Mouse (Mus musculus) erythroblast, adult 5-6 weeks (primary cell): ENCODE results near the gene Rnf20. TPM values are rescaled to one million over a fixed set of nuclear protein-coding genes. Genes with fewer than 3 reads are reported as not detected.
"Not testable (repeated sequence)": the region's sequence is repeated elsewhere in the genome, so short reads cannot be mapped to it uniquely, and the experiment has no call there.

Experiments used
- ATAC-seq: replicated peaks from 2 replicates; pipeline ENCODE4 v1.8.0; 2016; ENCODE audit warnings: moderate number of reproducible peaks, mild to moderate bottlenecking, moderate TSS enrichment, inconsistent platforms; ENCODE audit not compliant: poor library complexity, low FRiP score, severe bottlenecking
- total RNA-seq, 2 experiments: library from RNA; stranded (forward) in 1 of 2; stranded (reverse) in 1 of 2; fragments of 150-400 nt in 1 of 2; fragments of 200-764, 138-1000 nt in 1 of 2; gene quantifications; 2 replicates each; pipeline versions ENCODE4 v1.2.3 to v1.2.4; 2015 to 2017; ENCODE audit warnings: low replicate concordance in 2 of 2

Rnf20 gene
- total RNA-seq (2015; ENCODE audit: low replicate concordance): 34.1 and 45.2 TPM in 2 replicates
- total RNA-seq (2017; ENCODE audit: low replicate concordance): 119 and 155 TPM in 2 replicates

DNA sequence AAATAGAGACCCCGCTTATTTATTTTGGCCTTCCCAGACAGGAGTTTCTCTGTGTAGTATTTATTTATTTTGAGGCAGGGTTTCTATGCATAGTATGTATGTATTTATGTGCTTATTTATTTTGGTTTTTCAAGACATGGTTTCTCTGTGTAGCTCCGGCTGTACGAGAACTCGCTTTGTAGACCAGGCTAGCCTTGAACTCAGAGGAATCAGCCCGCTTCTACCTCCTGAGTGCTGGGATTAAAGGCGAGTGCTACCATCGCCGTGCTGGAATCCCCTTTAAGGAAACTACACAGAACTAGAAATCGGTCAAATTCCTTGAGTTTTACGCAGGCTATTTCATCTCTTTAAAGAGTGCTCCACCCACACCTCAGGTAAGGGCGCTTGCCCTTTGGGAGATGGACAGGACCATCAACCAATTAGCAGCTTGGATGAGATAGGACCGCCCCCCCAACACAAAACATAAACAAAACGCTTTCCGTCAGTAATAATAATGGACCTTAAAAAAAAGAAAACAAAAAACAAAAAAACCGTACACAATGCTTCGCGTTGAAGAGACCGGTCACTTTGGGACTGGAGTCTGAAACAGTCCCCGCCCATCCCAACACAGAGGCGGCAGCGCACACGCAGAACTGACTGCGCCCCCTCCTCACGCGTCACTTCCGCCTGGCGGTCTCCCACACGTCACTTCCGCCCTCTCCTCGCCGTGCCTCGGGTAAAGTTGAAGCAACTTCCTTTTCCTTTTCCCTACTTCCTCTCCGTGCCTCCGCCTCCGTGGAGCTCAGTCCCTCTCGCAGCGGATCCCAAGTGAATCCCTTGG, at the start of gene Rnf20:
TSS of gene Rnf20 (plus strand) at position 688 of the 820 bp plus-strand sequence.
- peak; percentile 96 for ATAC-seq

DNA sequence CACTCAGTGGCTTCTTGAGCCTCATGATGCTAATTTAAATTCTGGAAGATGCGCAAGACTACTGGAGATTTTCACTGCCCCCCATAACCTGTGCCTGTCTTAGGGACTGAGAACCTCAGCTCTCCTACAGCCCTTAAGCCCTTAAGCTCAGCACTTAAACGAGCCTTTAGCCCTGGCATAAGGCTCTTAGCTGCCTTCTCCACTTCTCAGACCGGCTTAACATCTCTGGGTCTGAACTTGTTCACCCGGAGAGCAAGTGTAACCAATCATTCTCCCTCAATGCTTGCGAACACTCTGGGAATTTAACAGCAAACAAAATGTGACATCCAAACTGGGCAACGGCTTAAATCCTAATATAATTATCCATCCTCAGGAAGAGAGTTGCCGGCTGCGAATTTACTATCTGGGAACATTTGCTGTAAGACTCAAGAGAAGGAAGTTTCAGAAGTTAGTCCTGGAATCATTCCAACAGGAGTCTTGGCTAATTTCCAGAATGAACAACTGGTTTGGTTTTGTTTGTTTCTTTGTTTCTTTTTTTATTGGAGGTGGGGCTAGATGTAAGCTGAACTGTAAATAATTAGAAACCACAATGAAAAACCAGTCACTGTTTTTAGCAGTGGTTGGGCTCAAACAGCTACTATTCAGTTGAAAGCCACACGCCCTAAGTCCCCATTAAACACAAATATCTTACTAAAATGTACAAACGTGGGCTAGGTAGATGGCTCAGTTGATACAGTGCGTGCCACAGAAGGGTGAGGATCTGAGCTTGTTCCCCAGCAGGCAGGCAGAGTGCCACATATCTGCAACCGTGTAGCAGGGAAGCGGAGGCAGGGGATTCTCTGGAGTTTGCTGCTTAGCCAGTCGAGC, 47.6 kb upstream of the Rnf20 start:
- ATAC-seq: no peak

DNA sequence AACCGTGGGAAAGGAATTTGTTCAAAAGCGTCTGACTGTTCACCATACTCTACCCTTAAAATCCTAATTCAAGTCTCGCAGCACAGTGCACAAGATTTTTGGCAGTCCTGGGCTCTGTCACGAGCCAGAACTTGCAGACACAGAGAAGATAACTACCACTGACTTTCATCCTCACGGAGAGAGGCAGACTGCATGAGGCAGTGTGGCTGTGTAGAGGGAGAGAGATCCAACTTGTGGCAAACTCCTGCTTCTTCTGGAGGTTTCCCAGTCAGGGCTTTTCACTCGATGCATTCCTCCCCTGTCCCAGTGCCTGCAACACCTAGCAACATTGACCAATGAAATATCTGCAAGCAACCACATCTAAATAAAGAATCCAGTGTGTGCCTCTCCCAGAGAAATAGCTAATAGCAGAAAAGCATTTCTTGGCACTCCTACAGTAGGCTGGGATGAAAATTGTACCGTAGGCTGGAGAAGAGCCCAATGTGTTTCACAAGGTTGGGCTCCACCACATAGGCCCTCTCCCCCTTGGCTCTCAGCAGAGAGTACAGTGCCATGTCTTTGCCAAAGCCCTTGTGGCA, 46.2 kb upstream of the Rnf20 start:
- ATAC-seq: no peak

DNA sequence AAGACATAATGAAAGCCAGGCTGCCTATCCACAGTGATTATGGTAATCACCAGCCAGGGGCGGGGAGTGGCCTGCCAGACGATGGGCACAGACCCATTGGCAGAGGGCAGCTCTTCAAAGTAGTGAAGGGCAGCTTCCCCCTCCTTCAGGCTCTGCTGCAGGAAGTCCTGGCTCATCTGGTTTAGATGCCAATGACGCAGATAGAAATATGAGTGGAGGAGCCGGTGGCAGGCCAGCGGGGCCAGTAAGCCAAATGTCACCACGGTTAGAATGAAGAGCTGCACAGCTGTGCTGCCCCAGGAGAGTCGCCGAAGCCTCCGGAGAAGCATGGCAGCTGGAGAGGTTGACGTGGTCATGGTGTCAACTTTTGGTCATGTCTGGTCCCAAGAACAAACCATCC, 45.0 kb upstream of the Rnf20 start:
- ATAC-seq: no peak

DNA sequence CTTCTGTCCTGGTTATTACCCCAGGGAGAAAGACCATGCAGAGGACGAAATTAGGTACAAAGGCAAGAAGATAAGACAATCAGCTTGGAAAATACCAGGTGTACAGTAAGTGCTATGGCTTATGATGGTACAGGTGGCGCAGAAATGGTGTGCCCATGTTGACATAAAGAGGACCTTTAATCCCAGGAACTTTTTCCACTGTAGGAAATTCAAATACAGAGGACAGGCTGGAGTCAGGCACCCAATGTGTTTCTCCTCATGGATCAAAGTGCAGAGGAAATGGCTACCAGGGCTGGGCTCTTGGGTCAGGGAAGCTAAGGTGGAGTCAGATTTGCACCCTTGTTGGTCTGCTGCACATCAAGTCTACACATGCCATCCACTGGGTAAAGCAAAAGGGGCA, 41.7 kb upstream of the Rnf20 start:
- no peak for ATAC-seq

DNA sequence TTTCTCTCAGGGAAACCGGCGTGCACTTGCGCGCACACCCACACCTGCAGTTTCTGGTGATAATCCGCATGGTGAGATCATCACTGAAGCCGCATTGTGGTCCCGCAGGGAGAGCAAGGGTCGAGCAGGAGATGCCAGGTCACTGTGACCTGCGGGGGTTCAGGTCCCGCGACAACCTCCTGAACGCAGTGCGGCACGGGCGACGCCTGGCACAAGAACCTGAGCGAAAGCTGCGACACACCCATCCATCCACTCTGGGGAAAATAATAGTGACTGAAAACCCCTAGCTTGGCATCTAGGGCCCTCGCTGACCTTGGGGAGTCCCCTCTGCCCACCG, 35.0 kb upstream of the Rnf20 start:
- peak; percentile 46; the same call in 1 of the 2 replicates for ATAC-seq

DNA sequence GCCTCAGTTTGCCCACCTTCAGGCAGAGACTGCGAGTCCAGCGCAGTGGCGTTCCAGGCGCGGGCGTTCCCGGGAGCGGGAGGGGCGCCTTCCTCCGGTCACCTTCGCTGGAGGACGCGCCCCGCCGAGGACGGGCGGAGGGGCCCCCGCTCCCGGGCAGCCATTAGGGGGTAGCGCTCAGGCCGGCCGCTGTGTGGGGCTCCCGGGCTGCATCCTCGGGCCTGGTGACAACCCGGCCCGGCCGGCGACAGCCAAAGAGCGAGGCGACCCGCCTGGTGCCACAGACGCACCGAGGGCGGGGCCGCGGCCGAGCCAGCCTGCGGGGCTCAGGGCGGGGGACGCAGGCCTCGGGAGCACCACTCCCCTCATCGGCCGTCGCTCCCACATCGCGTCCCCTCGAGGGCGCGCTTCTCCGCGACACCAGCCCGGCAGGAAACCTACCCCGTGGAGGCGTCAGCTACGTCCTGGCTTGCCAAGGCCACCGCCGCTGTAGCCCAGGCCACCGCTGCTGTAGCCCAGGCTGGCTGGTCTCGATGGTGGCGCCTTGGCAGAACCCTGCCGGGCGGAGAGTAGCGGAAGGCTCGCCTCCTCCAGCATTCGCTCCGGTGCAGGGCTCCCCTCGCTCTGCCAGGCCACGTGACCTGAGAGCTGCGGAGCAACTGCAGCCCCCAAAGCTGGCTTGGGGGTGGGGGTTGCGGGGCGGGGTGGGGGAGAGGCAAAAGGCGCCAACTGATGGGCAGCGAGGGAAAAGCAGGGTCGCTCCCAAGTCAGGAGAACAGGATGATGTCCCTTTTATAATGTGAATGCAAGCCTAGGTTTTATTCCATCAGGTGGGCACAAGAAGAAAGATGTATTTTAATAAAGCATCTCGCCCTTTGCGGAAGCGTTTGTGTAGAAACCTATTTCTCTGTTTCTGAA, 34.4 kb upstream of the Rnf20 start, which contains the start of gene Tmem246:
TSS of gene Tmem246 (minus strand) at position 694 of the 918 bp plus-strand sequence.
- ATAC-seq: peak; percentile 64

DNA sequence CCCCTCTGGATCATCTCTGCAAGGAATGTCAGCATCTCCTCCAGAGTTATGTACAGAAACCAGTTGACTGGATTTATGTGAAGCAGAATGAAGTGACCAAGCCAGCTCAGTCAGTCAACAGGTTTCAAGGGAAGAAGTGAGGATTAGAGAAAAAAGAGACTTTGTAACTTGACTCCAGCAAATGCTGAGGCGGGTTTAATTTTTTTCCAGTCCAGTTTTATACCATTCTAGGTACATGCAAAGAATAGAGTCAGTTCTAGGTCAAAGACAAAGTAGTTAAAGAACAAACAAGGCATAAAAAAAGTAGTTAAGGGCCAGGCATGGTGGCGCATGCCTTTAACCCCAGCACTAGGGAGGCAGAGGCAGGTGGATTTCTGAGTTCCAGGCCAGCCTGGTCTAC, 28.6 kb upstream of the Rnf20 start:
- ATAC-seq: no peak

DNA sequence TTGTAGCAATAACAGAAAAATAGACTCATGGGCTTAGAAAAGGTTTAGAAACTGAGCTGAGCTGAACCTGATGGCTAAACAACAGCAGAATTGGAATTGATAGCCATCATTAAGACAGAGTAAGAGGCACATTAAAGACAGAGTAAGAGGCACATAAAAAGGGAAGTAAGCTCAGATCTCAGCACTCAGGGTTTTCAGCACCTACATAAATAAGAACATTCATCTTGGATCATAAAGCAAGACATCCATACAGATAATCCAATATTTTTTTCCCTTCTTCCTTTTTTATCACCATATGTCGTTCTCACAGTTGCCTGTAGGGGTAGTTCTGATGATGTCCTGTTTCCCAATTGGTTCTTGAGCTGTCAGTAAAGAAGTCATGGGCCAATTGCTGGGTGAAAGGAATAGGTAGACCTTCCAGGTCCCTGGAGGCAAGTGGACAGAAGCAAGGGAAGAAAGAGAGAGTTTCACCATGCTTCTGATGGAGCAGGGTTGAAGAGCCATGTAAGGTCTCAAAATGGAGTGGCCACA, 27.7 kb upstream of the Rnf20 start:
- ATAC-seq: no peak

DNA sequence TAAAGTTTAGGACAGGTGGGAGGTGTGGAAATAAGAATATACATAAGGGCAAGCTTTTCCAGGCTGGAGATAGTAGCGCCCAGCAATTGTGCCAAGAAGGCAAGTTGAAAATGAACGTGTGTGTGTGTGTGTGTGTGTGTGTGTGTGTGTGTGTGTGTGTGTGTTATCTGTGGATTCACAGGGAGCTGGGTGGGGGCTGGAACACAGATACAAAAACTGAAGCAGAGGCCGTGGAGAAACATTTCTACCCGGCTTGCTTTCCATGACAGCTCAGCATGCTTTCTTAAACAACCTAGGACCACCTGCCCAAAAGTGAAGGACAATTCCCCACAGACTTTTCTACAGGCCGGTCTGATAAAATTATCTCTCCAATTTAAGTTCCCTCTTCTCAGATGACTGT, 27.2 kb upstream of the Rnf20 start:
- ATAC-seq: no peak

DNA sequence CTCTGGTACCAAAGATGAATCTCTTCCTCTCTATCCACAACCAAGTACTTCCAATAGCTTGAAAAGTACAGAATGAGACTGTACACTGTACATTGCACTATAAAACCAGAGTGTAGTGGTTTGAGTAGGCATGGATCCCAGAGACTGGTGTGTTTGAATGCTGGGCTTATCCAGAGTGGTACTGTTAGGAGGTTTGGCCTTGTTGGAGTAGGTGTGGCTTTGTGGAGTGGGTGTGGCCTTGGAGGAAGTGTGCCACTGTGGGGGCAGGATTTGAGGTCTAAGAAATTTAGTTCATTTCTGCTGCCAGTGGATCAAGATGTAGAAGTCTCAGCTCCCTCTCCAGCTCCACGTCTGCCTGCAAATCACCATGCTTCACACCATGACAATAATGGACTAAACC, 26.3 kb upstream of the Rnf20 start:
- ATAC-seq: no peak

DNA sequence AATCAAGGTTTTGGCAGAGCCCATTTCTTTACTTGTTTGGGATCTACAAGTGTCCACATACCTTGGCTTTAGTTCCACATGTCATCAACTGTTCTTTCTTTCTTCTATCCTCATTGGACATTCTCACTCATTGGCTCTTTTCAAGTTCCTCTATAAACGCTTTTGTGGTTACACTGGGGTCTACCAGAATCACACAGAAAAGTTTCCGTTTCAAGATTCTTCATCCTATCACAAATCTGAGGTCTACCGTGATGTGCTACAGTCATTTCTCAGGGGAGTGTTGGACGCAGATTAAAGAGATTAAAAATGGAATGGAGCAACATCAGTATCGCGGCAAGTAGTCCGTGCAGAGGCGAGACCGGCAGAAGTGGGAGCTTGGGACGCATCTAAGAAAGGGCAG, 14.9 kb upstream of the Rnf20 start:
- no peak for ATAC-seq

DNA sequence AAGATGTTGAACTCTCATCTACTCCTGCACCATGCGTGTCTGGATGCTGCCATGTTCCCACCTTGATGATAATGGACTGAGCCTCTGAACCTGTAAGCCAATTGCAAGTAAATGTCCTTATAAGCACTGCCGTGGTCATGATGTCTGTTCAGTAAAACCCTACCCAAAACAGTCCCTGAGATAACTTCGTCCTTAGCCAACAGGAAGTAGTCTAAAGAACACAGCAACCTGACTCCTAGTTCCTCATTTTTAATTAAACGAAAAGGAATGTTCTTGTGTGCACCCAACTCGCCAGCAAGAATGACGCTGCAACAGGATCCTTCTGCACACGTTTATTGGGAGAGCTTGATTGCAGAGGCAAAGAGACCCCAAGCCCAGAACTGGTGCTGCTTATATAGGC, 11.9 kb upstream of the Rnf20 start:
- not testable (repeated sequence) for ATAC-seq

DNA sequence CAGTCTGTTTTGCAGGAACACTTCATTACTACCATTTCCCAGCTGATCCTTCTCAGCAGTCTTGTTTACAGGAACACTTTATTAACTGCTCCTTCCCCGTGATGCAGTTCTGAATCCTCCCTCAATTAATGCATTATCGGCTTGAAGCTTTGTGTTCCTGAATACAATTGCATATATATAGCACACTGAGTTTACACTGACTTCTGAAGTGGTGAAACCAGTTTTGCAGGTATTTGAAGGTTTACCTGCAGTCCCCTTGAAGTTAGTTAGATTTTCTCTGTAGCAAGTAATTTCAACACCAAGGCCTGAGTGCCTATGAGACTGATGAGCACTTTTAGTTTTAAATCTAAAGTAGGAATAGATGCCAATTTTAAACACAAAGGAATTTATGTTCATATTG, 9.5 kb upstream of the Rnf20 start:
- ATAC-seq: no peak

DNA sequence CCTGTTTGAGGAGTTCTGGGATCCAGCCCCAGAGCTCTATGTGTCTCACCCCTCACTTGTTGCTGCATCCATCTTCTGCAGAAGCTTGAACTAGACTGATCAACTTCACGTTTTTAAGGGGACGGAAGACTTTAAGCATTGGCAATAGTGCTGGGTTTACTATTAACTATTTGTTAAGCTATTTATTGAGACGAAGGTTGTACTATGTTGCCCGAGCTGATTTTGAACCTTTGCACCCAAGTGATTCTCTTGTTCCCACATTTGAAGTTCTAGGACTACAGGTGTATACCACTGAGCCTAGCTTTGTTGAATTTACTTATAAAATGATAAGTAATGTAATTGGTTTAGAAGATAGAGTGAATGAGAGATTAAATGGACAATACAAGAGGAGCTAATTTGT, 7.9 kb upstream of the Rnf20 start:
- ATAC-seq: no peak

DNA sequence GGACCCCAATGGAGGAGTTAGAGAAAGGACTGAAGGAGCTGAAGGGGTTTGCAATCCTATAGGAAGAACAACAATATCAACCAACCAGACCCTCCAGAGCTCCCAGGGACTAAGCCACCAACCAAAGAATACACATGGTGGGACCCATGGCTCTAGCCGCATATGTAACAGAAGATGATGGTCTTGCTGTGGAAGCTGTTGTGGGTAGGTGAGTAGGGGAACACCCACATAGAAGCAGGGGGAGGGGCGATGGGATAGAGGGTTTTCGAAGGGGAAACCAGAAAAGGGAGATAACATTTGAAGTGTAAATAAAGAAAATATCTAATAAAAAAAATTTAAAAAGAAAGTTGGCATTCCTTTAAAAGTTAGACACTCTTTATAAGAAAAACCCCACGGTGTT, 6.8 kb upstream of the Rnf20 start:
- not testable (repeated sequence) for ATAC-seq

DNA sequence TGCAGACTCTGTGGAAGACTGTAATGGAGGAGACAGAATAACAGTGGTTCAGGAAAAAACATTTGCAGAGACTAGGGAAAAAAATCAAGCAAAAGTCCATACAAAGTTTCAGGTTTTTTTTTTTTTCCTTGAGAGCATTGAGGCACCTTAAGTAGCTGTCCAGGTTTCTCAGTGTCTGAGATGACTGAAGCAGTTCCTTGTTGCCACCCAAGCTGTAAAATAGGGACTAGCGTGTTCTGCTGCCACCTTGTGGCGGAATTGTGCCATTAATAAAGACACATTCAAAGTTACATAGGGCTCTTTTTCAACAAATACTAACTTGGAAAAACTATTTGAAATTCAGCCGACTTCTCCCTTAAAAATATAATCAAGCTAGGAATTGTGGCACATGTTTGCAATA, 4.8 kb upstream of the Rnf20 start:
- 0 out of 2 replicates have a peak, but pooled peaks have one; percentile 46 for ATAC-seq

DNA sequence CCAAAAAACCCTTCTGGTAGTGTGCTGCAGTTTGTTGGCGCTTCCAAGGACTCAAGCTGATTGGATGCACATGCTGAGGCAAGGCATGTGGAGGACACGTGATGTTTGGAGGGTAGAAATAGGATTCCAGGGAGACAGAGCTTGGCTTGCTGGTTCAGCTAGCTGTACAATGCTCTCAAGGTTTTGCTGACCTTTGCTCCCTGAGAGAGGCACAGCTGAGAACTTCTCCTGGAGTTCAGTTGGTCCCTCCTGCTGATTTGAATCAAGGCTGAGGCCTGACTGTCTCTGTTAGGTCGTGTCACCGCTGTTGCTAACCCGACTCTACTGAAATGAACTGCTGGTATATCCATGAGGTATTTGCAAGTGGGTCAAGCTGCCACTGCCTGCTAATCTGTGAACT, 2.9 kb upstream of the Rnf20 start:
- no peak for ATAC-seq

DNA sequence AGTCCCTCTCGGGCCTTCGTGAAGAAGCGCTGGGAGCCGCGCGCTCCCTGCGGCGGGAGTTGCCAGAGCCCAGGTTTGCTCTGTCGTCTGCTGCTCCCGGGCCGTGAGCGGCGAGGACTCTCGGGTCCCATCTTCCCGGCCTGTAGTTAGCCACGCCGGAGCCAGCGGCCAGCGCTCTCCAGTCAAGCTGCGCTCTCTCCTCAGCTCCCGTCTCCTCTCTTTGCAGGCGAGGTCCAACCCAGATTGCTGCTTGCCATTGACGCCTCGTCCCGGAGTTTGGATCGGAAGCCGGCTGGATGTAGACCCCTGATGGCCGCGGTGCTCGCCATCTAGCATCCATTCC, 304 bp downstream of the Rnf20 start:
- ATAC-seq: peak; percentile 79
